Mouse (Mus musculus) small intestine, adult 2 months (tissue): ENCODE results near the gene Ufc1.

ENCODE experiments used
- CTCF ChIP-seq: fragments of 200-500 bp; IDR thresholded peaks from 2 replicates; pipeline ENCODE4 v1.5.1; 2012; ENCODE audit warnings: low read depth, mild to moderate bottlenecking, control low read depth, inconsistent platforms, low read length, moderate library complexity, mixed read lengths; ENCODE audit not compliant: insufficient replicate concordance, insufficient read length; ENCODE audit errors: extremely low read depth
- POLR2A ChIP-seq: fragments of 200-500 bp; IDR thresholded peaks from 2 replicates; pipeline ENCODE4 v1.6.1; 2012; ENCODE audit warnings: low read depth, mild to moderate bottlenecking, control low read depth, inconsistent platforms, low read length, moderate library complexity

DNA sequence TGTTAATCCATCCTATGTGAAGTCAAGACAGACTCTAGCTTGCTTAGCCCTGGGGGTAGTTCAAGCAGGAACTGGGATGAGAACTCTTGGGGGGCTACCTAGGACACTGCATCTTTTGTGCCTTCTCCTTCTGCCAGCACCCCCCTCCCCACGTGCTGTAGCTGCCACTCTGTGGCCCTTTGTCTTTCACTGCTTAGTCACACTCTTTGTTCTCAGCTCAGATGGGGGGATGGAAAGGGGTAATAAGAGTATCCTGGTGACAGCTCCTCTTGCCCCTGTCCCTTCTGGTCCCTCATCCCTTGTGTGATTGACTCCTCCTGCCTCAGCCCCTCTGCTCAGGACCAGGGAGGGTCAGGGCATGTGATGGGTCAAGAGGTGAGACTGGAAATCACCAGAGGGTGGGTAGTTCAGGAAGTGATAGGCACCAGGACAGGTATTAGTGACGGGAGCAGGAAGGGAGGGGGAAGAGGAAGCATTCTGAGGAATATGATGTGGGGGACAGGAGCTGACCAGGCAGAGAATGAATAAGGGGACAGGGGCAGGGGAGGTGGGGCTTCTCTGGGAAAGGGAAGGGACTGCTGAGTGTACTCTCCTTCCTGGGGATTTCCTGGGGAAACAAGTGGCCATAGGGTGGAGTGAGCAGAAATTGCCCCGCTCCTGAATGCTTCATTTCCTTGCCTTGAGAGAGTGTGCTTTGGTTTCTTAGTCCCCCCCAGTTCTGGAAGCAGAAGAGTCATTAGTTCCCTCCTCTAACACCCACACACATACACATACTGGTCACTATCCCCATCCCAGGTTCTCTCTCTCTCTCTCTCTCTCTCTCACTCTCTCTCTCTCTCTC is 46.2 kb downstream of the Ufc1 start:
- TF ChIP-seq POLR2A (no peak), CTCF (no peak)
